Mouse (Mus musculus): Measurements from ENCODE around the gene Spata13. TPM values are rescaled to one million over a fixed set of nuclear protein-coding genes. Genes with fewer than 3 reads are reported as not detected.

Spata13 gene
- total RNA-seq, 2 experiments from 2014 or later, result 140 to 145 TPM

GRCm38 (mm10) chr14:60638159-60638558, 4.4 kb downstream of the Spata13 start:
- peak in 1 of 2 experiments; percentile 44 for DNase-seq (ENCODE audit: low spot score in 2 of 2)

GRCm38 (mm10) chr14:60639195-60639594, 5.4 kb downstream of the Spata13 start:
- no peak for DNase-seq (ENCODE audit: low spot score in 2 of 2)

GRCm38 (mm10) chr14:60641120-60641519, 7.3 kb downstream of the Spata13 start:
- no peak for DNase-seq (ENCODE audit: low spot score in 2 of 2)

- no peak for DNase-seq (ENCODE audit: low spot score in 2 of 2)
These were observed 8.3 kb downstream of the Spata13 start for GRCm38 (mm10) chr14:60642131-60642530.

GRCm38 (mm10) chr14:60643098-60643870, 9.5 kb downstream of the Spata13 start:
- no peak for DNase-seq (ENCODE audit: low spot score in 2 of 2)

GRCm38 (mm10) chr14:60646373-60646772, 12.6 kb downstream of the Spata13 start:
- DNase-seq (ENCODE audit: low spot score in 2 of 2), result no peak

- no peak for DNase-seq (ENCODE audit: low spot score in 2 of 2)
These were observed 14.1 kb downstream of the Spata13 start for GRCm38 (mm10) chr14:60647885-60648284.

GRCm38 (mm10) chr14:60648956-60649355, 15.2 kb downstream of the Spata13 start:
- DNase-seq (ENCODE audit: low spot score in 2 of 2), result no peak

- no peak for DNase-seq (ENCODE audit: low spot score in 2 of 2)
These were observed 19.4 kb downstream of the Spata13 start for GRCm38 (mm10) chr14:60653184-60653583.

GRCm38 (mm10) chr14:60653977-60654376, 20.2 kb downstream of the Spata13 start:
- no peak for DNase-seq (ENCODE audit: low spot score in 2 of 2)

GRCm38 (mm10) chr14:60654708-60655107, 20.9 kb downstream of the Spata13 start:
- DNase-seq (ENCODE audit: low spot score in 2 of 2), result no peak

- DNase-seq (ENCODE audit: low spot score in 2 of 2), result peak in 1 of 2 experiments; percentile 56
These were observed 22.3 kb downstream of the Spata13 start for GRCm38 (mm10) chr14:60655941-60656700.

GRCm38 (mm10) chr14:60656701-60657085, 22.9 kb downstream of the Spata13 start:
- no peak for DNase-seq (ENCODE audit: low spot score in 2 of 2)

- DNase-seq (ENCODE audit: low spot score in 2 of 2), result no peak
These were observed 24.1 kb downstream of the Spata13 start for GRCm38 (mm10) chr14:60657891-60658290.

- no peak for DNase-seq (ENCODE audit: low spot score in 2 of 2)
These were observed 25.7 kb downstream of the Spata13 start for GRCm38 (mm10) chr14:60659498-60659897.

- no peak for DNase-seq (ENCODE audit: low spot score in 2 of 2)
These were observed 26.8 kb downstream of the Spata13 start for GRCm38 (mm10) chr14:60660591-60660990.

GRCm38 (mm10) chr14:60661281-60661680, 27.5 kb downstream of the Spata13 start:
- no peak for DNase-seq (ENCODE audit: low spot score in 2 of 2)

- no peak for DNase-seq (ENCODE audit: low spot score in 2 of 2)
These were observed 29.6 kb downstream of the Spata13 start for GRCm38 (mm10) chr14:60663309-60663940.

- no peak for DNase-seq (ENCODE audit: low spot score in 2 of 2)
These were observed 30.8 kb downstream of the Spata13 start for GRCm38 (mm10) chr14:60664641-60665040.

GRCm38 (mm10) chr14:60665263-60665662, 31.5 kb downstream of the Spata13 start:
- DNase-seq (ENCODE audit: low spot score in 2 of 2), result no peak

- no peak for DNase-seq (ENCODE audit: low spot score in 2 of 2)
These were observed 32.5 kb downstream of the Spata13 start for GRCm38 (mm10) chr14:60666252-60666651.

- DNase-seq (ENCODE audit: low spot score in 2 of 2), result no peak
These were observed 36.4 kb downstream of the Spata13 start for GRCm38 (mm10) chr14:60670191-60670590.
